Mouse (Mus musculus) urinary bladder, postnatal 10 days (tissue): ENCODE data around the gene Fut11.
A peak's percentile ranks its signal among the peaks of the same experiment; 100 is the strongest.

Source experiments
- DNase-seq: peaks from one replicate; pipeline ENCODE4 v3.0.0; 2022; ENCODE audit warnings: low spot score

The Fut11 gene

DNA sequence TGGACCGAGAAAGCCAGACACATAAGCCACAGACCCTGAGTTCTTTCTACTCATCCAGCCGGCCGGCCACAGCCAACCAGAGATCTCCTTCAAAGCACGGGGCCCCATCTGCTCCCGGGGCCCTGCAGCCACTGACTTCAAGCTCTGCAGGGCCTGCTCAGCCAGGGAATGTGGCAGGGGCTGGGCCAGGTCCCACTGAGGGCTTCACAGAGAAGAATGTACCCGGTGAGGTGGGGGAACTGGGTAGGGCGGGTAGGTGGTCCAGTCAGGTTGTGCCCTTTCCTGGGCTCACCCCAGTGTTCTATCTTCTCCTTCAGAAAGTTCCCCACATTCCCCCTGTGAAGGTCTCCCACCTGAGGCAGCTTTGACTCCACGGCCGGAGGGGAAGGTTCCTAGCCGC is 23.7 kb downstream of the Fut11 start:
- no peak for DNase-seq

DNA sequence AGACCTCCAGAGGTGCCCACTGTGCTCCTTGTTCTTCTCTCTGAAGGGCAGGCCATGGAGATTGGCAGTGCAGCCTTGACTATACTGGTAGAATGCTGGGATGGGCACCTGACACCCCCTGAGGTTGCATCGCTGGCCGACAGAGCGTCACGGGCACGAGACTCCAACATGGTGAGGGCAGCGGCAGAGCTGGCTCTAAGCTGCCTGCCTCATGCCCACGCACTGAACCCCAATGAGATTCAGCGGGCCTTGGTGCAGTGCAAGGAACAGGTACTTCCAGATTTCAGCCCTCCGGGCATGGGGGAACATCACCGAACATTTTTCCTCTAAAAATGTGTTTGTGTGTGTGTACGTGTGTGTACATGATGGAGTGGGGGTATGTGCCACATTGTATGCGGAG is 25.0 kb downstream of the Fut11 start:
- DNase-seq, result no peak

DNA sequence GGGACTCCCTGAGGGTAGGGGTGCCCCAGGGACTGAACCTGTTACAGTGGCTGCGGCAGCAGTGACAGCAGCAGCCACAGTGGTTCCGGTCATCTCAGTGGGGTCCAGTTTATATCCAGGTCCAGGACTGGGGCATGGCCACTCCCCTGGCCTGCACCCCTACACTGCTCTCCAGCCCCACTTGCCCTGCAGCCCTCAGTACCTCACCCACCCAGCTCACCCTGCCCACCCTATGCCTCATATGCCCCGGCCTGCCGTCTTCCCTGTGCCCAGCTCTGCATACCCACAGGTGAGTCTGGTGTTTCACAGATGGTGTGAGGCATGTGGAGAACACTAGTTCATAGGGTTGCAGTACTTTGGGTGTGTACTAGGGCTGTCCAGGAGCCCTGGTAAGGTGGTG is 26.6 kb downstream of the Fut11 start:
- DNase-seq, result no peak

DNA sequence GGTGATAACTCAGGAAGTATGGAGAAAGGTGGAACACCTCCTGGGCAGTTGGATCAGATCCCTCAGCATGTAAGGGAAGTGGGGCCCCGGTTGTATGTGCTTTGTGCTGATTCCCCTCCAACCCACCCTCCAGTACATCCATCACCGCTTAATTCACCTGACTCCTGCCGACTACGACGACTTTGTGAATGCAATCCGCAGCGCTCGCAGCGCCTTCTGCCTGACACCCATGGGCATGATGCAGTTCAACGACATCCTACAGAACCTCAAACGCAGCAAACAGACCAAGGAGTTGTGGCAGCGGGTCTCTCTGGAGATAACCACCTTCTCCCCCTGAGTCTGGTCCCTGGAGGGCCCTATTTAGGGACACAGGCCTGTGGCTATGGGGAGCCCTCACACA is 28.2 kb downstream of the Fut11 start:
- no peak for DNase-seq

DNA sequence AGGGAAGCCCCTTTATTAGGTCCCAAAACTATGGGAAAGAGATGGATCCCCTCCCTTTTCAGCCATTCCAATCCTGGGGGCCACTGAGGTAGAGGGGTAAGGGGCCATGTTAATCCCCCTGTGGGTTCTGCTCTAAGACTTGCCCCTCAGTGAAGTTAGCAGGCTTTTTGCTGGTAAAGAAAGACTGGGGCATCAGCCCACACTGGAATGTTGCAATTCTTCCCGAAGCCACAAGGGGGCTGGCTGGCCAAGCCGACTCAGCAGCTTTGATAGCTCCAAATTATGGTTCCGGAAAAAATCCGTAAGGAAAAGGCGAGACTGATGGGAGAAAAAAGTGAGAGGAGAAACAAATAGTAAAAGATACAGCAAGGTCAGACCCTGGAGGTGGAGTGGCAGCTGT is 29.3 kb downstream of the Fut11 start:
- no peak for DNase-seq

DNA sequence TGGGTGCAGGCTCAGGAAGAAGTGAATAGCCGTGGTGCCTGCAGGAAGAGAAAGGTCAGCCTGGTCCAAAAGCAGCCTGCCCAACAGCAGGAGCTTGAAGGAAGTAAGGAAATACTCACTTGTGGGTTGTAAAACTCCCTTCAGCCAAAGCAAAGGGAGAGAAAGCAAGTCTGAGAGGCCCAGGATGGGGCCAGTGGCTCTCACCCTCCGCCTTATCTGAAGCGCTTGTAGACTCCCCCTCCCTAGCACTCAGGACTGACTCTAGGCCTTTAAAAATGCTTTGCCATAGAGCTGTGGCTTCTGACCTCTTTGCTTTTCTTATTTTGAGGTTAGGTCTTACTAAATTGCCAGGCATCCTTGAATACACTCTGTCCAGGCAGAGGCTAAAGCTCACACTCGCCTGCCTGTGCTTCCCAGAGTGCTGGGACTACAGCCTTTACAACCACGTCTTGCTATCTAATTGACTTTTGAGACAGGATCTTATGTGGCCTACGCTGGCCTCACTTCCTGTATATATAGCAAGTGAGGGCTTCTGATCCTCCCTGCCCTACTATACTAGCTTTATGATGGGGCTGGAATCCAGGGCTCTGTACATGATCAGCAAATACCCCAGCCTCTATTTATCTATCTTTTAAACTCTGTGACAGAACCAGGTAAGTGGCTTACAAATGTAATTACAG is 31.0 kb downstream of the Fut11 start:
- no peak for DNase-seq

DNA sequence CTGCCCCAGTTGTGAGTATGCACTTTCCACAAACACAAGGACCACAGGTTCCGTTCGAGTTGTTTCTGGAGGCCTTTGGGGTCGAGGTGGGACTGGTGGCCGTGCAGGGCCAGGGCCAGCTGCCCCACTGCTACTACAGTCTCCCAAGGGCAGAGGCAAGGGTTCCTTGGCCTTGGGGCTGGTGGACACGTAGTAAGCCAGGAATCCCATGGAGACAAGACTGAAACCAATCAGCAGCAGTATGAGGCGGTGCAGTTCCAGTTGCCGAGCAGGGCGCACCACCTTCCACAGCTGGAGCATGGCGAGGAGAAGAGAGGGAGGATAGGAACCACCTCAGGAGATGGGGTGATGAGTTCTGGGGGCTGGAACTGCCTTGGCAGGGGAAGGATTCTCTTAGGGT is 35.1 kb downstream of the Fut11 start:
- DNase-seq, result no peak

DNA sequence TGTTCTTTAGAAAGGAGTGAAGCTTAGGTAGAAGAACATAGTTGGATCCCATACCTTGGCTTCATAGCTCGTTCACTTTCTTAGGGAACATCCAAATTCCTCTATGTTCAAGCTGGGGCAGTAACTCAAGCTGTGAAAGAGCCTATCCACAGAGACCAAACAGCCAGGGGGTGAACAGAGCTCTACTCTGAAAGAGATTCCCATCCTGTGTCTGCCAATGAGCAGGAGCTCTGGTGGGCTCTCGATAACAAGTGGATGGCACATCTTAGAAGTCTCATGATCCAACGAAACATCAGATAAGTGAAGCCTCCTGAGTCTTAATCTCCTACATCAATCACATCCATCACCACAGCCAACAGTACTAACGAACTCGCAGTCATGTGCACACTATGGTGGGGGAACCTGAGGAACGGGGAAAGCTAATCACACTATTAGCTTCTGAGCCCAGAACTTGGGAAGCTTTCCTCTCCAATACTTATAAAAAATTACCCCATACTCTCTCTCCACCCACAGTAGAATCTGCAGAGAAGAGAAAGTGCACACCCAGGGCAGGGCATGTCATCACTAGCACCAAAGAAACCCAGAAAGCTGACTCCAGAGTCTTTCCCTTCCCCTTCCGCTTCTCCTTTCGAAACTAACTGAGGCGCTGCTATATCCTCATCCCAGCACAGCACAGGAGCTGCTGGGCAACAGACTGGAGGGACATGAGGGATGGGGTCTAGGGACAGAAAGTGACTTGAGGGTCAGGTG is 36.3 kb downstream of the Fut11 start:
- DNase-seq, result no peak

DNA sequence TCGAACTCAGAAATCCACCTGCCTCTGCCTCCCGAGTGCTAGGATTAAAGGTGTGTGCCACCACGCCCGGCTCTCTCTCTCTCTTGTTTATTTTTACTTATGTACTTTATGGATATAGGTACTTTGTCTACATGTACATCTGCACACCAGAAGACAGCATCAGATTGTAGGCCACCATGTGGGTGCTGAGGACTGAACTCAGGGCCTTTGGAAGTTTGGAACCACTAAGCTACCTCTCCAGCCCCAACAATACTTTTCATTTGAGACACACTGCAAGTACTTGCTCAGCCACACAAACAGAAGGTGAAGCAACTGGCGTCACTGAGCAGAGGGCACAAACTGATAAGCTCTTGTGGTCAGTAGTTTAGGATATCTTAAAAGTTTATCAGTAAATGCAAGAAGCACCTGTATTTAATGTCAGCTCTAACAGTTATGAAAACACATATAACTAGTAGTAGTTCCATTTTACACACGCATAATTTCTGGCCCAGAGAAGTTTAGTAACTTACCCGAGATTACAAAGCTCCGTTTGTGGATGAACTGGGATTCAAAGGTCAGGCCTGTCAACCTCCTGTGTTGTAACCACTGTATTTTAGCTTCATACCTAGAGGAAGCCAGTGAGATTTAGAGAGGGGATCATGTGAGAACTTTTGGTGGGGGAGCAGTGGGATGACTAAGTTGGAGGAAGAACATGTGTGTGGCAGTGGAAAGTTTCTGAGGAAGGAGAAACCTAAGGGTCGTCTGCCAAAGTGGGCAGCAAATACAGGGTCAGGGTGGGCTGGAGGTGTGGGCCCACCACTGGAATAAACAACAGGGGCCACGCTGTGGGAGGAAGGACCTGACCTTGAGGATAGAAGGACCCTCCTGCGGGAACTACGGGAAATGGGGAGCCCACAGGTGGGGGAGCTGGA is 38.5 kb downstream of the Fut11 start:
- DNase-seq, result no peak

DNA sequence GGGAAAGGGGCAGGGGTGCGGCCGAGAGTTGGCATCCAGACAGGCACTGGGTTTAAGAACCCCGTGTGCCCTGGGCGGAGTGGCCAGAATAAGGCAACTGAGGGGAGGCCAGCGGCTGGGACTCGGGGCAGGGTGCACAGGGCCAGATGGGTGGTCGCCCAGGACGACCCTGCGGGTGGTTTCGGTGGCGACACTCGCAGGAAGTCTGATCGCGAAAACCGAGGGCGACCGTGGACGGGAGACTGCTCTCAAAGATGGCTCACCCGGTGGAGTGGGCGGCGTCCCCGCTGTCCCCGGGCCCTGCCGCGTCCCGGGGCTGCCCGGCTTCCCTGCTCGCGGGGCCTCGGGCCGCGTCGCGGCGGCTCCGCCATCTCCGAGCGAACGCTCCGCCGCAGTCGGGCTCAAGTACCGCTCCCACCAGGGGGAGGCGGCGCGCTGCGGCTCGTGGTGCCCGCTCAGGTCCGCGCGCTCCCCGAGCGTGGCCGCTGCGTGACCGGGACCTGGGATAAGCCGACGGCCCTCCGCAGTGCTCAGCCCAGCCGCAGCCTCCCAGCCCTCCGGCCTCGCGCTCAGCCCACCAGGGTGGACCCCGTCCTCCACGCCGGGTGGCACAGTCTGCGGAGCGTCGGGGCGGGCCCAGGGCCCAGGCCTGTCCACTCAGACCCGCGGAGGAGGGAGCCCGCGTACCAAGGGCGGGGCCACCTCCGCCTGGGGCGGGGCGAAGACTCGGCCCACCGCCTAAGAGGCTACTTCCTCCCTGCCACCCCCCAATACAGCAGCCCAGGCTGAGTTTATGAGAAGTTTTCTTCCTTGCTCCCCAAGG is 39.4 kb downstream of the Fut11 start, which contains the start of gene Ndst2:
Gene Ndst2, minus strand, starts transcription at position 611 of the 823 bp plus-strand sequence.
- peak; percentile 58 for DNase-seq

DNA sequence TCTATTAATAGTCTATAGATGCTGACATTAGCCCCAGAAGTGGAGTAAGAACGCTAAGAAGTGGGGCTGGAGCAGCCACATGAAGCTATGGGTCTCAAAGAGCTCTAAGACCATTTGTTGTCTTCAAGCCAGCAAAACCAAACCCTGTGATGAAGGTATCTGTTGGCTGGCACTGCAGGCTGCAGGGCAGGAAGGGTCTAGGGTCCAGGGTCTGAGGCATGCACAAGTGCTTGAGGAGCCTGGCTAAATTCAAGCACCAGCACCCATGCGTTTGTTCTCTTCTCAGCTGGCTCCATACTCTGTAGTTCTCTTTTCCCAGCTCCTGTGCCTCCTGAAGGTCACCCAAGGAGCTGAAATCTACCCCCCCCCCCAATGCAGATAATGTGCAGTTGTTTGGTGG is 40.3 kb downstream of the Fut11 start:
- DNase-seq, result no peak

DNA sequence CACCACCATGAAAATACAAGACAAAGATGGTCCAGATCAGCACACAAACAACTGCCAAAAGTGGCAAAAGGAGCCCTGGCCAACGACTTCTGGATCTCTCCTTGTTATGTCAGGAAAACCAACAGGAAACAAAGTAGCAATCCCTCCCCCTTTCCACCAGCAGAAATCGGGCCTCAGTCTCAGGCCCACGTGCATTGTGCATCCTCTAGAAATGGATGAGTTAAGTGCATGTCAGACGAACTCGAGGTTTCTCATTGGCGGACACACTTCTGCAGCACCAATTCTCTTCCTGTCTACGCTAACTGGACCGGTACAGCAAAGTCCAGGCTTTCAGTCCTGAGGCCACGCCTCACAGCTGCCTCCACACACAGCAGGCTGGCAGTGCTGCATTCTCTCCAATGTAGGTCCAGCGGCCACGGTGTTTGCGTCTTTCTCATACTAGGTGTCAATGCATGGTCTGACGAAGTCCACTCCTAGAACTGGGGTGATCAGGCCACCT is 41.2 kb downstream of the Fut11 start:
- DNase-seq, result no peak

DNA sequence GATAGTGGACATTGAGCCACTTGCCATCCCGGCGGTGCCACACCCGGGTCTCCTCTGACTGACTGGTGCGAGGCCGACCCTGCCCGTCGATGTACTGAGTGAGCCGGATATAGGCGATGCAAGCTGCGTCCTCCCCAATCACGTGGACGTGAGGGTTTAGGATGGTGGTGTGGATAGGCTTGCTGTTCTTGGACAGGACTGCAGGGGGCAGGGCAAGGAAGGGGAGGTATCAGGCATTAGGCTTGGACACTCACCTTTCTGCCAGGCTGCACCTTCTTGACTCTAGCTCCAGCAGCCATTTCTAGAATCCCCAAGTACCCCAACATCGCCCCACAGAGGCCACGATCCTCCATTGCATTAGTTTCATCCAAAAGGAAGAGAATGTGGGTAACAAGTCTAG is 42.5 kb downstream of the Fut11 start:
- DNase-seq, result no peak

DNA sequence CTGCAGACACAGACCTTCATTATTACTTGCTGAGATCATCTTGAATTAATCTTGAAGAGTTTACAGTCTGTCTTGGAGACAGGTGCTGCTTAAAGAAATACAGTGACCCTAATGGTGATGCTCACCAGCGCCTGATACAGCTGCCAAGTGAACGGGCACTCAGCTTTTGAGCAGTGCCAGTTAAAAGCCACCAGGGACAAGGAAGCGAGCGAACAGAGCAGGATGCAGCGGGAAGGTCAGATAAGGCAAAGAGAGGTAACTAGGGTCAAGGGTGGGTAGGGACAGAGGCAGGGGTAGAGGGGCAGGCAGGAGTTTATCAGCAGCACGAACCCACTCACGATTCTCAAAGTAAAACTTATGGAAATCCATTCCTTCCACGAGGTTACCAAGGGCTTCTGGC is 43.7 kb downstream of the Fut11 start:
- DNase-seq, result no peak

DNA sequence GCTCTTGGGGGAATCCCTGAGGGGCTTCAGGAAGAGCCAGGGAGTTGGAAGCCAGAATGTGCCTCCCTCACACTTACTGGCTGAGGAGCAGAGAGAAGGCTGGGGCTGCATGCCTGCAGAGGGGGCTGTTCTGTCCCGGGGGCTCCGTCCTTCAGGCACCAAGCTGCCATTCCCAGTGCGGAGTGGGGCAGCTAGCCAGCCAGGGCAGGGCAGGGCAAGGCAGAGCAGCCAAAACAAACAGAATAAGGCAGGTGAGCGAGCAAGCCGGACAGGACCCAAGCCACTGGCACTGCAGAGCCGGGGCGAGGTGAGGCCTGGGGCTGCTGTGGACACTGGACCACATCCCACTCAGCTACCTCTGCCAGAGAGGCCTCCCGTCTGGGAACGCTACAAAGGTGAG is 46.5 kb downstream of the Fut11 start:
- no peak for DNase-seq

DNA sequence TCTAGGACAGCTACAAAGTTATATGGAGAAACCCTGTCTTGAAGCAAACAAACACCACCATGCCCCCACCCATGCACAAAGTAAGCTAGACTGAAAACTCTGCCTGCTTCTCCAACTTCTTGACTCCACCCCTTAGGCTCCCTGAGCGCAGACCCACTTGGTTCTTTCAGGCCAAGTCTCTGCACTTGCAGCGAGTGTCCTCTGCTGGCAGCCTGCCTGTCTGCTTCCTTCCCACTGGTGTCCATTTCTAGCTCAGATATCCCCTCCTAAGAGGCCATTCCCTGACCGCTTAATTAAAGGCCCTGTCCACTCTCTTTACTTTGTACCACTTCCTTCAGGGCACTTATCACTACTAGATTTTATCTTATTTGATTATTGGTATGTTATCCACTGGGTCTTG is 48.8 kb downstream of the Fut11 start:
- no peak for DNase-seq

DNA sequence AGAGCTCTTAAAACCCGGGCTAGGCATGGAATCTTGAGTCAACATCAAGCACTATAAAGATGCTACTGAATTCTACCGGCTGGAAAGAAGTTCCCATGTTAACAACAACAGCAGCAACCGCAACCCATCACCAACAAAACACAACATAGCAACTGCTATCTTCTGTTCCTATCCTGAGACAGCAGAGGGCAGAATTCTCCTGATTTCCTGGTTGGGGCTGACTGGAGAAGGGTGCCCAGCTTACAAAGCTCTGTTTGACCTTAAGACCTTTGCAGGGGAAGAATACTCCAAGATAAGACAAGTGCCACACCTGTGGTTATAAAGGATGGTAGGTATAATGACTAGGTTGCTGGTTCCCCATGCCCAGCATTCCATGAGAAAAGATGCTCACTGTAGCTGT is 52.2 kb downstream of the Fut11 start:
- DNase-seq, result no peak

DNA sequence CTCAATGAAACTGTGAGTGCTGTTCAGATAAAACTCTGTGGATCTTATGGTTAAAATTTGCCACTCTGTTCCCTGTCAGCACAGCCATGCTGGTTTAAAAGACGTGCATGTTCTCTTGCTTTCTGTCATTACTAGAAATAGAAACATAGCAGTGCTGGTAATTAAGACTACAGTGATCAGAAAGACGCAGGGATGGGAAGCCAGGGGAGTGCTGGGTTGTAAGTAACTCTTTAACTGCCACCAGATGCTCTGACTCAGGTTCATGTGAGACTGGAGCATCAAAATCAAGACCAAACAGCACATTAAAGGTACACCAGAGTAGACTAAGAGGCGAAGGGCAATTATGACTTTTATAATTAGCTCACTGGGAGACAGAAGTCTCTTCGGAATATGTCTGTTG is 53.6 kb downstream of the Fut11 start:
- no peak for DNase-seq

DNA sequence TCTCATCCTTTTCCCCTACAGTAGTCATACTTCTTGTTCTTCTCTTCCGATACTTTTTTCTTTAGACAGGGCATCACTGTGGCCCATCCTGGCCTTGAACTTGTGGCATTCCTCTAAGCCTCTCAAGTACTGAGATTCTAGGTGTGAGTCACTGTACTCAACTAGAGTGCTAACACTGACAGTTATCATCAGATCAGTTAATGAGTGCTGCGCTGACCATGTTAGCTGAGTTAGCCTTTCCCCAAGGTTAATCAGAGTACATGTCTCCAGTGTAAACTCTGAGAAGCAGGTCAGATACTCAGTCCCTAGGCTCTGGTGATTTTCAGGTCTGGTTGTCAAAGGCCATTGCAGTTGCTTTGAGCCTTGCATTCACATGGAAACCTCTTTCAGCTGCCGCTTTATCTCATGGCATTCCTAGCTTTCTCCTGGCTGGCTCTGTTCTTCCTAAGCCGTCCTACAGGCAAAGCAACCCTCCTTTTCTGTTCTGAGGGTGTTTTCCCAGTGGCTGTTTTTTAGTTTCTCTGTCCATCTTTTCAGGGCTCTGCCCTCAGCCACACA is 54.8 kb downstream of the Fut11 start:
- no peak for DNase-seq

DNA sequence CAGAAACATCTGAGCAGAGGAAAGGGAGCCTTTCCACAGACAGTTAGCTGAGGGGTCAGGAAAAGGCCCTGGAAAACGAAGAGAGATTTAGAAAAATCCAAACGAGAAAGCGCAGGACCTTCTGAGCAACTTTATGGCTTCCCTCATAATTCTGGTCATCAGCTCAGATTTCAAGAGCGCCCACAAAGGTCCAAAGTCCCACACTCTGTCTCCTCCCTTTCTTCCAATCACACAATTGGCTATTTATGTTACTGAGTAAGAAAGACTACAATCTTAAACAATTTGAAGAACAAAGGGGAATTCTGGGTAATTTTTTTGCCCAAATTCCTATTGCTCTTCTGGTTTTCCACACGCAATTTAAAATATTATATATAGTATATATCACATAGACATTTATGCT is 55.7 kb downstream of the Fut11 start:
- DNase-seq, result no peak
